Mouse (Mus musculus) lung, postnatal 0 days (tissue): Measurements from ENCODE around the gene Med26.

Experiments
- CTCF ChIP-seq: IDR thresholded peaks from 2 replicates; pipeline ENCODE4 v1.5.1; 2016; ENCODE audit warnings: antibody characterized with exemption, mild to moderate bottlenecking
- EP300 ChIP-seq: IDR thresholded peaks from 2 replicates; pipeline ENCODE4 v1.6.1; 2016; ENCODE audit warnings: antibody characterized with exemption, mild to moderate bottlenecking, control low read depth

DNA sequence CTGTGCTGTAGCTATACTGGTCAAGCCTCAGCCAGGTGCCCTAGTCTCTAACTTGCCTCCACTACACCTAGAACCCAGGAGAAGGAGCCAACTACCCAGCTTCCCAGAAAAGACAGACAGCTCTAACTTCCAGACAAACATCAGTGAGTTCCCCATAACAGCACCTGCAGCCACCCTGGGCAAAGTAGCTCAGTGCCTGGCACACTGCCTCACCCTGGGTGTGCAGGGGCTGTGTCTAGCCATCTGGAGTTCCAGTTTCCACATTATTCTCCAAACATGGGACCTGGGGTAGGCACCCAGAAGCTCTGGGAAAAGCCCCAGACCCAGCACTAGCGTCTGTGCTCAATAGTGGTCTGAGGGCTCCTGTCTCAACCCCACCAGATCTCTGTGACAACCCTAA, 40.6 kb downstream of the Med26 start:
- no peak for TF ChIP-seq CTCF
- TF ChIP-seq EP300, result no peak
